Mouse (Mus musculus) hindbrain, embryonic 13.5 days (tissue): Measurements from ENCODE around the gene Lss. TPM values are rescaled to one million over a fixed set of nuclear protein-coding genes. Genes with fewer than 3 reads are reported as not detected.

Source experiments
- ATAC-seq: fragments of 200-750 bp; cut with Nextera tagmentation; 2 replicates; pipeline ENCODE4 v1.8.0; 2017; ENCODE audit warnings: moderate TSS enrichment; ENCODE audit not compliant: low FRiP score
- H3K27ac ChIP-seq: fragments of 300-500 bp; sonication (generic); 2 replicates; pipeline ENCODE4 v1.5.1; 2015; ENCODE audit warnings: inconsistent platforms, mild to moderate bottlenecking, moderate library complexity
- H3K27me3 ChIP-seq: fragments of 300-500 bp; sonication (generic); 2 replicates; pipeline ENCODE4 v1.6.1; 2015; ENCODE audit warnings: mild to moderate bottlenecking, inconsistent platforms
- H3K36me3 ChIP-seq: fragments of 300-500 bp; sonication (generic); 2 replicates; pipeline ENCODE4 v1.6.1; 2015; ENCODE audit warnings: mild to moderate bottlenecking, inconsistent platforms
- H3K4me1 ChIP-seq: fragments of 300-500 bp; sonication (generic); replicated peaks from 2 replicates; pipeline ENCODE4 v1.6.1; 2015; ENCODE audit warnings: inconsistent platforms
- H3K4me2 ChIP-seq: fragments of 300-500 bp; sonication (generic); 2 replicates; pipeline ENCODE4 v1.6.1; 2015; ENCODE audit warnings: inconsistent platforms, mild to moderate bottlenecking, moderate library complexity
- H3K4me3 ChIP-seq: fragments of 300-500 bp; sonication (generic); 2 replicates; pipeline ENCODE4 v1.5.1; 2015; ENCODE audit warnings: mild to moderate bottlenecking, inconsistent platforms
- H3K9ac ChIP-seq: fragments of 300-500 bp; sonication (generic); 2 replicates; pipeline ENCODE4 v1.6.1; 2015; ENCODE audit warnings: mild to moderate bottlenecking, inconsistent platforms
- H3K9me3 ChIP-seq: fragments of 300-500 bp; sonication (generic); 2 replicates; pipeline ENCODE4 v1.6.1; 2016; ENCODE audit warnings: inconsistent platforms
- WGBS: fragments of 180-500 bp; shearing (Covaris S2); methylation state at CpG from one replicate; pipeline ENCODE4 v1.1.7; 2015; 5-methylcytosine and 5-hydroxymethylcytosine counted together
- polyA plus RNA-seq: library from polyadenylated mRNA; unstranded; fragments of >200 nt; fragmentation: Nextera tagmentation; extraction: Ambion mirVana; gene quantifications from 2 replicates; pipeline ENCODE4 v1.2.1, GENCODE M21; 2015

Lss gene
- 37.9 and 45.6 TPM in 2 replicates for polyA plus RNA-seq

- Histone ChIP-seq H3K4me1 (peaks cover 36% of the 10 kb centered on the region), H3K9ac (peak within 1 kb of the TSS; percentile 89), H3K4me2 (peak within 1 kb of the TSS; percentile 79), H3K4me3 (peak within 1 kb of the TSS; percentile 74), H3K36me3 (peaks cover 27% of the 10 kb centered on the region), H3K9me3 (no peaks in the 10 kb centered on the region), H3K27me3 (no peaks in the 10 kb centered on the region), H3K27ac (peak within 1 kb of the TSS; percentile 86)
- WGBS, result under 1% methylated on average over 37 of the region's 37 CpGs
- ATAC-seq, result peak; percentile 100
These were observed at the start of gene Lss for GRCm38 (mm10) chr10:76531375-76531774. Gene Lss (plus strand): TSS chr10:76531588.

GRCm38 (mm10) chr10:76486302-76486701 lies 45.1 kb upstream of the Lss start:
- no peaks in the 10 kb centered on the region for H3K27me3 ChIP-seq
- 100% methylated on average over 2 of the region's 2 CpGs for WGBS
- H3K9ac ChIP-seq, result no peak overlapping the region
- H3K4me2 ChIP-seq, result no peak overlapping the region
- H3K4me1 ChIP-seq, result no peaks in the 10 kb centered on the region
- H3K9me3 ChIP-seq, result no peaks in the 10 kb centered on the region
- ATAC-seq, result no peak
- H3K36me3 ChIP-seq, result peaks cover 98% of the 10 kb centered on the region
- no peak overlapping the region for H3K27ac ChIP-seq
- H3K4me3 ChIP-seq, result no peak overlapping the region

DNA sequence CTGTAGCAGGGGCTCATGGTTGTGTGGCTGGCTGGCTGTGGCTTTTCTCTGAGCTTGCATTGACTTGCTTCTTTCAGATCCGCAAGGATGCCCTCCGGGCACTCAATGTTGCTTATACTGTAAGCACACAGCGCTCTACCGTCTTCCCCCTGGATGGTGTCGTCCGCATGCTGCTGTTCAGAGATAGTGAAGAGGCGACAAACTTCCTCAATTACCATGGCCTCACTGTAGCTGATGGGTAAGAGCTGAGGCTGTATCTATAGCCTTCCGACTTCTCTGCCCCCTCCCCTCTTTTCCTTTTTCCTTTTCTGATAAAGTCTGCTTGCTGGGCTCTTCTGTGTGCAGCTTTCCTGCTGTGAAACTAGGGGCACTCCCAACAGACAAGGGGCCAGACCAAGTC lies 43.1 kb upstream of the Lss start:
- WGBS, result 96% methylated on average over 8 of the region's 8 CpGs
- no peak overlapping the region for H3K4me2 ChIP-seq
- no peak overlapping the region for H3K9ac ChIP-seq
- H3K4me3 ChIP-seq, result no peak overlapping the region
- no peak for ATAC-seq
- no peaks in the 10 kb centered on the region for H3K27me3 ChIP-seq
- H3K4me1 ChIP-seq, result no peaks in the 10 kb centered on the region
- no peak overlapping the region for H3K27ac ChIP-seq
- no peaks in the 10 kb centered on the region for H3K9me3 ChIP-seq
- H3K36me3 ChIP-seq, result peaks cover 94% of the 10 kb centered on the region

- Histone ChIP-seq H3K9me3 (no peaks in the 10 kb centered on the region), H3K9ac (no peak overlapping the region), H3K27ac (no peak overlapping the region), H3K4me3 (no peak overlapping the region), H3K4me2 (no peak overlapping the region), H3K36me3 (peaks cover 94% of the 10 kb centered on the region), H3K4me1 (no peaks in the 10 kb centered on the region), H3K27me3 (no peaks in the 10 kb centered on the region)
- ATAC-seq, result no peak
- WGBS, result 96% methylated on average over 15 of the region's 15 CpGs
These were observed 42.2 kb upstream of the Lss start for GRCm38 (mm10) chr10:76489205-76489604.

- Histone ChIP-seq H3K4me2 (no peak overlapping the region), H3K36me3 (peaks cover 90% of the 10 kb centered on the region), H3K9me3 (no peaks in the 10 kb centered on the region), H3K27me3 (no peaks in the 10 kb centered on the region), H3K9ac (no peak overlapping the region), H3K4me1 (no peaks in the 10 kb centered on the region), H3K27ac (no peak overlapping the region), H3K4me3 (no peak overlapping the region)
- 90% methylated on average over 1 of the region's 1 CpGs for WGBS
- no peak for ATAC-seq
These were observed 37.9 kb upstream of the Lss start for GRCm38 (mm10) chr10:76493527-76493926.

DNA sequence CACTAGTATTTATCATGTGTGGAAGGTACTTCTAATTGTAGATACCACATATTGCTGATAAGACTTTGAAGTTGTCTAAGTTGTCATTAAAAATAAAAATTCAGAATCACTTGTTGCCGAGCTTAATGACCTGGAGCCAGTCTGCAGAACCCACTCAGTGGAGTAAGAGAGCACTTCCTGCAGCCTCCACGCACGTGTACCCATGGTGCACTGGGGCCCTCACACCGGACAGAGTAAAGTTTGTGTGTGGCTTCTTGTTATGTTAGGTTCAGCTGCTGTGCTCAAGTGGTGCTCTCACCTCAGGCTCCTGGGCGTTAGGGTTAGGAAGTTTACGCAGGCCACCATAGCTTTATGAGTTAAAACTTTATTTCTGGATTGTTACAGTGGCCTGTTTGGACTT lies 35.9 kb upstream of the Lss start:
- Histone ChIP-seq H3K27me3 (no peaks in the 10 kb centered on the region), H3K4me2 (no peak overlapping the region), H3K27ac (no peak overlapping the region), H3K9me3 (no peaks in the 10 kb centered on the region), H3K4me3 (no peak overlapping the region), H3K9ac (no peak overlapping the region), H3K36me3 (peaks cover 90% of the 10 kb centered on the region), H3K4me1 (no peaks in the 10 kb centered on the region)
- 93% methylated on average over 6 of the region's 6 CpGs for WGBS
- ATAC-seq, result no peak

- no peak for ATAC-seq
These were observed 35.0 kb upstream of the Lss start for GRCm38 (mm10) chr10:76496366-76496765.

GRCm38 (mm10) chr10:76497522-76497921 lies 33.9 kb upstream of the Lss start:
- Histone ChIP-seq H3K4me1 (no peaks in the 10 kb centered on the region), H3K9ac (no peak overlapping the region), H3K36me3 (peaks cover 92% of the 10 kb centered on the region), H3K27ac (no peak overlapping the region), H3K27me3 (no peaks in the 10 kb centered on the region), H3K4me3 (no peak overlapping the region), H3K4me2 (no peak overlapping the region), H3K9me3 (no peaks in the 10 kb centered on the region)
- WGBS, result 97% methylated on average over 4 of the region's 4 CpGs
- no peak for ATAC-seq

More at GRCm38 (mm10) chr10:76496366-76496765, 35.0 kb upstream of the Lss start:
- Histone ChIP-seq H3K27me3 (no peaks in the 10 kb centered on the region), H3K4me3 (no peak overlapping the region), H3K4me2 (no peak overlapping the region), H3K4me1 (no peaks in the 10 kb centered on the region), H3K36me3 (peaks cover 88% of the 10 kb centered on the region), H3K9me3 (no peaks in the 10 kb centered on the region), H3K9ac (no peak overlapping the region), H3K27ac (no peak overlapping the region)
- 94% methylated on average over 7 of the region's 7 CpGs for WGBS

DNA sequence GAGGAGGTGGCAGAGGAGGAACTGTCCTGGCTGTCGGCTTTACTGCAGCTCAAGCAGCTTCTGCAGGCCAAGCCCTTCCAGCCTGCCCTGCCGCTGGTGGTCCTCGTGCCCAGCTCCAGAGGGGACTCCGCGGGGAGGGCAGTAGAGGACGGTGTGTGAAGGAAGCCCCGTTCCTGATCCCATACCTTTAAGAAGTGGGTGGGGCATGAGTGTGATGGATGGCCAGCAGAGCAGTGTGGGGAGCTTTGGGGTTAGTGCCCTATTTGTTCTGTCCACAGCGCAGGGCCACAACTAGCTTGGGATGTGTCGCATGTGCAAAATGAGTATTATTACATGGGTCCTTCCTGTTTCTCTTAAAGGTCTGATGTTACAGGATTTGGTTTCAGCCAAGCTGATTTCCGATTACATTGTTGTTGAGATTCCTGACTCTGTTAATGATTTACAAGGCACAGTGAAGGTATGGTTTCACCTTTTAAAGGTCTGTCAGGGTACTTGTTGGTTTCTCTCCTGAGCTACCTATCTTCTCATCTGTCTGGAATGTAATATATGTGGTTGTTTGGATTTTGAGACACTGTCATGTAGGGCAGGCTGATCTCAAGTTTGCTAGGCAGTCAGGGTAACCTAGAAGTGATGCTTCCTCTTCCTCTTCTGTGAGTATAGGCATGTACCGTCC lies 27.0 kb upstream of the Lss start:
- ATAC-seq, result no peak
- H3K9ac ChIP-seq, result 0 out of 2 replicates have a peak overlapping the region, but pooled peaks have one; percentile 19
- no peaks in the 10 kb centered on the region for H3K27me3 ChIP-seq
- no peaks in the 10 kb centered on the region for H3K4me1 ChIP-seq
- 91% methylated on average over 11 of the region's 11 CpGs for WGBS
- H3K4me2 ChIP-seq, result no peak overlapping the region
- H3K27ac ChIP-seq, result no peak overlapping the region
- H3K36me3 ChIP-seq, result peaks cover 92% of the 10 kb centered on the region
- no peak overlapping the region for H3K4me3 ChIP-seq
- no peaks in the 10 kb centered on the region for H3K9me3 ChIP-seq

DNA sequence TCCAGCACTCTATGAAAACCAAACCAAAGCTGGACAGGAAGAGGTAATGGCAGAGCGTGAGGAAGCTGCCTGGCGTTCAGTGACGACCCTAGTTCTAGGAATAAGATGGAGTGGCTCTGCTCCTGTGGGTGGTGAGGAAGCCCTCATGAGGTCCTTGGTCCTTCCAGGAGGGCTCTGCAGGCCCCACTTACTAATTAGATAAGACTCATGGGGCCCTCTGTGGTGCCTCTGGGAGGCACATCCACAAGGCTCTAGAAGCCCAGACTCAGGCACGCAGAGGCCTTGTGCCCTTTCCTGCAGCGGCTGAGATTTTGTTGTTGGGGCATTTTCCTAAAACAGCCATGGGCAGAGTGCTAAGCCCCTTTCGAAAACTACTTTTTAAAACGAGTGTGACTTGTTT lies 25.5 kb upstream of the Lss start:
- Histone ChIP-seq H3K9ac (no peak overlapping the region), H3K36me3 (peaks cover 91% of the 10 kb centered on the region), H3K4me3 (no peak overlapping the region), H3K4me2 (no peak overlapping the region), H3K27ac (no peak overlapping the region), H3K9me3 (no peaks in the 10 kb centered on the region), H3K27me3 (no peaks in the 10 kb centered on the region), H3K4me1 (no peaks in the 10 kb centered on the region)
- 94% methylated on average over 7 of the region's 7 CpGs for WGBS
- ATAC-seq, result no peak

GRCm38 (mm10) chr10:76512965-76513583 lies 18.3 kb upstream of the Lss start:
- no peaks in the 10 kb centered on the region for H3K4me1 ChIP-seq
- peaks cover 91% of the 10 kb centered on the region for H3K36me3 ChIP-seq
- H3K4me3 ChIP-seq, result no peak overlapping the region
- WGBS, result 46% methylated on average over 5 of the region's 5 CpGs
- H3K9ac ChIP-seq, result no peak overlapping the region
- peak; percentile 63 for ATAC-seq
- no peak overlapping the region for H3K27ac ChIP-seq
- H3K9me3 ChIP-seq, result no peaks in the 10 kb centered on the region
- no peaks in the 10 kb centered on the region for H3K27me3 ChIP-seq
- no peak overlapping the region for H3K4me2 ChIP-seq

DNA sequence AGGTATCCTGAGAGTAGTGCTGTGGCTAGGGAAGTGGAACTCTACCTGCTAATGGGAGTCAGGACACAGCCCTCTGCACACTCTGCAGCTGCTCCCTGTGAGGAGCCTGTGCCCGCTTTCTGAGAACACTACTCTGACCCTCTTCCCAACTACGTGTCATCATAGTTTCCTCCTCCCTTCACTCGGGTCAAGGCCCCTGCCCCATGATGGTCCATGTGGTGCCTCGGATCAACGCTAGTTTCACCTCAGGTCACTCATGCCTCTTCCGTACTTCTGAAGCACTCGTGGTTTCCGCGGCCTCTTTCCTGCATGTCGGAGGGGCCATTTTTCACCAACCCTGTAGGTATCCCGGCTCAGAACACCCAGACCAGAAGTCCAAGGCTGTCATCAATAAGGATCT lies 466 bp upstream of the Lss start:
- H3K27me3 ChIP-seq, result no peaks in the 10 kb centered on the region
- WGBS, result 2% methylated on average over 11 of the region's 11 CpGs
- H3K4me1 ChIP-seq, result peaks cover 36% of the 10 kb centered on the region
- H3K9me3 ChIP-seq, result no peaks in the 10 kb centered on the region
- no peak; the same call in 1 of the 2 replicates for ATAC-seq
- peak overlapping the region; percentile 89 for H3K9ac ChIP-seq
- peak overlapping the region; percentile 79 for H3K4me2 ChIP-seq
- peaks cover 22% of the 10 kb centered on the region for H3K36me3 ChIP-seq
- H3K27ac ChIP-seq, result peak overlapping the region; percentile 14
- H3K4me3 ChIP-seq, result peak overlapping the region; percentile 74

DNA sequence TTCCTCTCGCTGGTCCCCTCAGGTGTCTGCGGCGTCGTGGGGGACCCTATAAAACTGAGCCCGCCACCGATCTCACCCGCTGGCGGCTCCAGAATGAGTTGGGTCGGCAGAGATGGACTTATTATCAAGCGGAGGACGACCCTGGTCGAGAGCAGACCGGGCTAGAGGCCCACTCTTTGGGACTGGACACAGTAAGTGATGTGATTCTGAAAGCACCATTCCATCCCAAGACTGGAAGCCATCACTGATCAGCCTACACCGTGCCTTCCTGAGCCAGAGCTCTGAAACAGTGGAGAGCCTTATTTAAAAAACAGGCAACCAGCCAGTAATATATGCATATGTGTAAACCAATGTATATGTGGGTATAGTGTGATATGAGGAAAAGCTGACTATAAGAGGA lies 440 bp downstream of the Lss start:
- Histone ChIP-seq H3K27ac (peak overlapping the region; percentile 86), H3K9ac (peak overlapping the region; percentile 89), H3K4me3 (peak overlapping the region; percentile 74), H3K27me3 (no peaks in the 10 kb centered on the region), H3K4me2 (peak overlapping the region; percentile 79), H3K4me1 (peaks cover 36% of the 10 kb centered on the region), H3K9me3 (no peaks in the 10 kb centered on the region), H3K36me3 (peaks cover 31% of the 10 kb centered on the region)
- 1% methylated on average over 14 of the region's 14 CpGs for WGBS
- peak; percentile 46 for ATAC-seq
